Mouse (Mus musculus): Measurements from ENCODE around the gene Myo1b. TPM values are rescaled to one million over a fixed set of nuclear protein-coding genes. Genes with fewer than 3 reads are reported as not detected.
A peak's percentile ranks its signal among the peaks of the same experiment; 100 is the strongest.

Myo1b gene
- total and polyA plus RNA-seq, 2 experiments: 35.1 to 176 TPM

DNA sequence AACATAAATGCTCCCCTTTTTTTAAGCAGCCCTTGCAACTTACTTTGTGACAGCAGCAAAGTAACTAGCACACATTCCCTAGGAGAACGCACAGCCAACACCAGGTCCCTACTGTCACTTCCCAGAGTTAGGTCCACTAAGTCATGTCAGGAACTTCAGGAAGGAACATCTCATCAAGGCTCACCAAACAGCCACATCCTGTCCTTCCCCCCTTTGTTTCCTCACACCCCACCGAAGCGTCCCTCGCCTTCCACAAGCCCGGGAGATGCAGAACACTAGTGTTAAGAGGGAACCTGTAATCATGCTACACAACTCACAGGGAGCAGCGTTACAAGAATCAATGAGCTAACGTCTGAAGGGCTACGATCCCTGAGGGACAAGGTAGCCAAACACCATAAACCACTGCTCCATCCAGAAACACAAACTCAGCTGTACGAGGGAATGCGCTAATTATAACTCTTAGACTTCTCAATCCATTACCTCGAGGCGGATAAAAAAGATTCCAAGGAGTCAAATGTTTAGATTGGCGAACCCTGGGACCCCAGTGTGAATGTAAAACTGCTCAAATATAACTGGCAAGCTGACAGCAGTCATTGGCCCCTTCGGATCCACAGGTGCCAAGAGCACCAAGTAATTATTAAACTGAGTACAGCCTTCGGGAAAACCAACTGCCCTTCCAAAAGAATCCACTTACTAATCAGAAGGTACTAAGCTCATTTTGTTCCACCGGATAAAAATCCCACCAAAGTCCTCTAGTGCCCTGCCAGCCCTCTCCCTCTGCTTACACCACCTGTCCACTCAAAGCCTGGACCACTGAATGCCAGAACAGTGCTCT is 22.1 kb downstream of the Myo1b start:
- Histone ChIP-seq H3K36me3 (ENCODE audit: control insufficient read depth, insufficient read depth, low read length) (no peaks in the 10 kb centered on the region), H3K4me1 (ENCODE audit: control insufficient read depth, insufficient read depth, low read length) (peaks cover 42% of the 10 kb centered on the region), H3K4me3 (ENCODE audit: insufficient read depth, low read depth, low read length) (peak overlapping the region; percentile 46), H3K79me2 (ENCODE audit: control insufficient read depth, insufficient read depth, low read length) (peaks cover 30% of the 10 kb centered on the region), H3K9ac (ENCODE audit: low read depth, low read length) (peak overlapping the region; percentile 65), H3K27ac (replicated peaks; ENCODE audit: insufficient read depth, low read depth, low read length) (peak overlapping the region; percentile 95), H3K27me3 (ENCODE audit: control insufficient read depth, insufficient read depth, low read length) (no peaks in the 10 kb centered on the region)
- TF ChIP-seq CTCF (IDR thresholded peaks at IDR 0.05; ENCODE audit: low read depth, low read length) (no peak), POLR2A (IDR thresholded peaks at IDR 0.05; ENCODE audit: extremely low read depth, insufficient read depth, low read length) (no peak)
- WGBS: 30% methylated on average over 16 of the region's 16 CpGs
- DNase-seq (ENCODE audit: extremely low read depth, low read depth, low spot score): peak; percentile 81

DNA sequence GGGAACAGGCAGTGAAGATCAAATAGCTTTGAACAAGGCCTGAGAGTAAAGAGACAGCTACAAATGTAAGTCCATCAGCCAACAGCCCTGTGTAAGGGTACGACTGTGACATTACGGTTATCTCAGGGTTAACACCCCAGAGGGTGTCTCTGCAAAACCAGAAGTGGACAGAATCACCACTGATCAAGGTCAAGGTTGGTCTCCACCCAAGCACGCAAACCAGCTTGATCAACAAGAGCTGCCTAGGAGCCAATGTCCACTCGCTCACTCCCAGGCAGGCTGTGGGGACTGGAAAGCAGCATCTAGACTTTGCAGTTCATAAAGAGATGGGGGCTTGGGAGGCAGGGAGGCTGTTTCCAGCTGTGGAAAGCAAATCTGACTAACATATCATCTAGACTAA is 23.9 kb downstream of the Myo1b start:
- no peak overlapping the region for H3K9ac ChIP-seq (ENCODE audit: low read depth, low read length)
- no peaks in the 10 kb centered on the region for H3K36me3 ChIP-seq (ENCODE audit: control insufficient read depth, insufficient read depth, low read length)
- H3K4me3 ChIP-seq (ENCODE audit: insufficient read depth, low read depth, low read length): no peak overlapping the region
- TF ChIP-seq POLR2A (IDR thresholded peaks at IDR 0.05; ENCODE audit: extremely low read depth, insufficient read depth, low read length) (no peak), CTCF (IDR thresholded peaks at IDR 0.05; ENCODE audit: low read depth, low read length) (no peak)
- H3K27ac ChIP-seq (replicated peaks; ENCODE audit: insufficient read depth, low read depth, low read length): peak overlapping the region; percentile 95
- DNase-seq (ENCODE audit: extremely low read depth, low read depth, low spot score): peak; percentile 94
- peaks cover 49% of the 10 kb centered on the region for H3K4me1 ChIP-seq (ENCODE audit: control insufficient read depth, insufficient read depth, low read length)
- H3K27me3 ChIP-seq (ENCODE audit: control insufficient read depth, insufficient read depth, low read length): no peaks in the 10 kb centered on the region
- peaks cover 37% of the 10 kb centered on the region for H3K79me2 ChIP-seq (ENCODE audit: control insufficient read depth, insufficient read depth, low read length)
- WGBS: 17% methylated on average over 4 of the region's 4 CpGs

DNA sequence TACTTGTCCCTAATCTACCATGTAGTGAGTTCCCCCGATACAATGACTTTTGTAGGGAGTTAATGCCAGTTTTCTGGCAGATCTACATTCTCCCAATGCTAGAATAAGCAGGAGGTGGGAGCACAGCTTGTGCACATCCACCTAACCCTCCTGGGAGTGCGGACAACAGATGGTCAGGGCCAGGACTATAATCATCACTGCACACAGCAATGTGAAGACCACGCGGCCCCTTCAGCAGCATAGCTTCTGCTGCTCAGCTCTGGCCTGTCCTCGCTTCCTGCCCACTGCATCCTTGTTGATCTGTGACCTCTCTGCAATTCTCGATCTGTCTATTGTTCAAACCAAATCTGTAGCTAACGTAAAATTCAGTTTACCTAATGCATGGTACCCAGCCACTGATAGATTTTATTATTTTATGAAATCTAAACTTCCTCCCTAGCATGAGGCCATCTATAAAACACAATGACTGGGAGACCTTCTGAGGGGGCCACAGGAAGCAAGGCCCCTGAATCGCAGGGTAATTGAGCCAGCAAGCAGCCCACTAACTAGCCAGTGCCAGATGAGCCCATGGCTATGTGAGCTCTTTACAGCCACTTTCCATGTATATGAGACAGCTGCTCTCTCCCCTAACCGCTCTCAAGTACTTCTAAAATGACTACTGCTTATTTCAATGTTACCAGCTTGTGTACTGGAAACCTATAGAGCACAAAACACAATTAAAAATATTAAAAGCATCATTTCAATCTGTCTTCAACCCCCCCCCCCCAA is 27.6 kb downstream of the Myo1b start:
- Histone ChIP-seq H3K4me1 (ENCODE audit: control insufficient read depth, insufficient read depth, low read length) (peaks cover 48% of the 10 kb centered on the region), H3K79me2 (ENCODE audit: control insufficient read depth, insufficient read depth, low read length) (peaks cover 51% of the 10 kb centered on the region), H3K27ac (replicated peaks; ENCODE audit: insufficient read depth, low read depth, low read length) (no peak overlapping the region), H3K36me3 (ENCODE audit: control insufficient read depth, insufficient read depth, low read length) (no peaks in the 10 kb centered on the region), H3K4me3 (ENCODE audit: insufficient read depth, low read depth, low read length) (no peak overlapping the region), H3K9ac (ENCODE audit: low read depth, low read length) (no peak overlapping the region), H3K27me3 (ENCODE audit: control insufficient read depth, insufficient read depth, low read length) (no peaks in the 10 kb centered on the region)
- DNase-seq (ENCODE audit: extremely low read depth, low read depth, low spot score): no peak
- WGBS: 82% methylated on average over 9 of the region's 9 CpGs
- no peak for TF ChIP-seq CTCF (IDR thresholded peaks at IDR 0.05; ENCODE audit: low read depth, low read length)
- TF ChIP-seq POLR2A (IDR thresholded peaks at IDR 0.05; ENCODE audit: extremely low read depth, insufficient read depth, low read length): no peak

DNA sequence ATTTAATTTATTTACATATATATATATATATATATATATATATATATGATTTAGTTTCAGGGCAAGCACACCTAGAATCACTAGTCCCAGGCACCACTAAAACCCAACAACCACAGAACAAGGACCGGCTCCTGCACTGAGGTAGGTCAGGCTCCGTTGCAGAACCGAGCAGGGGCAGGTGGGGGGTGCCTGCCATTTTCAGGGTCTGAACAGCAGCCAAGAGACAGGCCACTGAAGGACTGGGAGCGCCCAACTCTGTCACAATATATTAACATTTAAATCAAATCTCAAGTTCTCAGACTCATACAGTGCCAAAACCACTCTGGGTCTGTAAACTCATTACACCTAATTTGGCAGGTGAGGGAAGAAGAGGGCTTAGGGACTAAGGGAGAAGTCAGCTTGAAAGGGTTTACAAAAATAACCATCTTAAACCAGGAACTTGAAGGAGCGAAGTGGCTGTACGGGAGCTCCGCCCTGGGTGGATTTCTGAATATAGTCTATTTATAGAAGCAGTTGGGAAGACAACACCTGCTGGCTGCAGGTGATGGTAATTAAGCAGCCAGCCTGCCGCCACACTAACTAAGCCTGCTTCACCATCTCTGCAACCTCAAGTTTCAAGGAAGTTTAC is 30.4 kb downstream of the Myo1b start:
- H3K27ac ChIP-seq (replicated peaks; ENCODE audit: insufficient read depth, low read depth, low read length): no peak overlapping the region
- H3K27me3 ChIP-seq (ENCODE audit: control insufficient read depth, insufficient read depth, low read length): no peaks in the 10 kb centered on the region
- H3K36me3 ChIP-seq (ENCODE audit: control insufficient read depth, insufficient read depth, low read length): no peaks in the 10 kb centered on the region; the same call in 1 of the 2 replicates
- peaks cover 38% of the 10 kb centered on the region for H3K79me2 ChIP-seq (ENCODE audit: control insufficient read depth, insufficient read depth, low read length)
- H3K4me1 ChIP-seq (ENCODE audit: control insufficient read depth, insufficient read depth, low read length): peaks cover 46% of the 10 kb centered on the region
- H3K9ac ChIP-seq (ENCODE audit: low read depth, low read length): no peak overlapping the region
- H3K4me3 ChIP-seq (ENCODE audit: insufficient read depth, low read depth, low read length): no peak overlapping the region
- 84% methylated on average over 8 of the region's 8 CpGs for WGBS
- TF ChIP-seq POLR2A (IDR thresholded peaks at IDR 0.05; ENCODE audit: extremely low read depth, insufficient read depth, low read length) (no peak), CTCF (IDR thresholded peaks at IDR 0.05; ENCODE audit: low read depth, low read length) (no peak)
- DNase-seq (ENCODE audit: extremely low read depth, low read depth, low spot score): no peak

DNA sequence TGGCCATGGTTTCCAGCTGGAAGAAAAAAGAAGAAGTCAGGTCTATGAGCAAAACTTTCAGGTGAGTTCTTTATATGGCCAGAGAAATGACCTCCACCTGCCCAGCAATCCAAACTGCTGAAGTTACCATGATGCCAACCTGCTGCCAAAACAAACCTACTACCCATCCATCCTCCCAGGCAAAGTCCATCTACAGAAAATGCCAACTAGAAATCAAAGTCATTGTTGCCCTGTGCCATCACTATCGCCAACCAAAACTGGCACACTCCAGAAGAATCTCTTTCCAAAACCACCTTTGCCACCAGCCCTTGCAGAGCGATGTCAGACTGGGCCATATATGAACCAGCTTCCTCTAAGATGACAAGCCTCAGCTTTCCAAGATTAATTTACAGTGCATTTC is 32.7 kb downstream of the Myo1b start:
- Histone ChIP-seq H3K79me2 (ENCODE audit: control insufficient read depth, insufficient read depth, low read length) (peaks cover 42% of the 10 kb centered on the region), H3K27ac (replicated peaks; ENCODE audit: insufficient read depth, low read depth, low read length) (peak overlapping the region; percentile 98), H3K36me3 (ENCODE audit: control insufficient read depth, insufficient read depth, low read length) (no peaks in the 10 kb centered on the region; the same call in 1 of the 2 replicates), H3K4me3 (ENCODE audit: insufficient read depth, low read depth, low read length) (no peak overlapping the region), H3K4me1 (ENCODE audit: control insufficient read depth, insufficient read depth, low read length) (peaks cover 54% of the 10 kb centered on the region), H3K9ac (ENCODE audit: low read depth, low read length) (peak overlapping the region; percentile 36; the same call in 1 of the 2 replicates), H3K27me3 (ENCODE audit: control insufficient read depth, insufficient read depth, low read length) (no peaks in the 10 kb centered on the region)
- TF ChIP-seq CTCF (IDR thresholded peaks at IDR 0.05; ENCODE audit: low read depth, low read length): no peak
- no peak for TF ChIP-seq POLR2A (IDR thresholded peaks at IDR 0.05; ENCODE audit: extremely low read depth, insufficient read depth, low read length)
- peak; percentile 99 for DNase-seq (ENCODE audit: extremely low read depth, low read depth, low spot score)
- 16% methylated on average over 2 of the region's 2 CpGs for WGBS

Data from liver, adult 2 months (tissue).